Mouse (Mus musculus) midbrain, postnatal 0 days (tissue): ENCODE data around the gene Ptger4. TPM values are rescaled to one million over a fixed set of nuclear protein-coding genes. Genes with fewer than 3 reads are reported as not detected.

Source experiments
- ATAC-seq: fragments of 200-750 bp; cut with Nextera tagmentation; 2 replicates; pipeline ENCODE4 v1.8.0; 2017; ENCODE audit warnings: moderate number of reproducible peaks, mild to moderate bottlenecking, moderate TSS enrichment, moderate library complexity; ENCODE audit not compliant: low FRiP score
- DNase-seq: peaks from one replicate; pipeline ENCODE4 v3.0.0-alpha.2; 2015; ENCODE audit warnings: low spot score
- H3K27ac ChIP-seq: fragments of 300-500 bp; sonication (generic); 2 replicates; pipeline ENCODE4 v1.5.1; 2014; ENCODE audit warnings: low read depth, mild to moderate bottlenecking, low read length, mixed read lengths
- H3K27me3 ChIP-seq: fragments of 300-500 bp; sonication (generic); 2 replicates; pipeline ENCODE4 v1.6.1; 2014; ENCODE audit warnings: low read length, control low read depth, mixed read lengths; ENCODE audit not compliant: insufficient read depth
- H3K36me3 ChIP-seq: fragments of 300-500 bp; sonication (generic); 2 replicates; pipeline ENCODE4 v1.6.1; 2014; ENCODE audit warnings: low read length, control low read depth, mixed read lengths; ENCODE audit not compliant: insufficient read depth
- H3K4me1 ChIP-seq: fragments of 300-500 bp; sonication (generic); 2 replicates; pipeline ENCODE4 v1.6.1; 2014; ENCODE audit warnings: mild to moderate bottlenecking, control low read depth, antibody characterized with exemption, low read length, mixed read lengths; ENCODE audit not compliant: insufficient read depth
- H3K4me2 ChIP-seq: fragments of 300-500 bp; sonication (generic); 2 replicates; pipeline ENCODE4 v1.6.1; 2014; ENCODE audit warnings: low read depth, mild to moderate bottlenecking, low read length, mixed read lengths; ENCODE audit not compliant: poor library complexity, severe bottlenecking
- H3K4me3 ChIP-seq: fragments of 300-500 bp; sonication (generic); 2 replicates; pipeline ENCODE4 v1.5.1; 2014; ENCODE audit warnings: low read depth, mild to moderate bottlenecking, low read length, moderate library complexity
- H3K9ac ChIP-seq: fragments of 300-500 bp; sonication (generic); replicated peaks from 2 replicates; pipeline ENCODE4 v1.6.1; 2014; ENCODE audit warnings: mild to moderate bottlenecking, low read length, moderate library complexity, mixed read lengths; ENCODE audit not compliant: poor library complexity, severe bottlenecking
- H3K9me3 ChIP-seq: fragments of 300-500 bp; sonication (generic); 2 replicates; pipeline ENCODE4 v1.6.1; 2016; ENCODE audit warnings: low read length, control low read depth
- CTCF ChIP-seq: IDR thresholded peaks from 2 replicates; pipeline ENCODE4 v1.5.1; 2016; ENCODE audit warnings: antibody characterized with exemption, mild to moderate bottlenecking
- WGBS: fragments of 180-500 bp; shearing (Covaris S2); extraction: QIAGEN DNeasy Blood & Tissue Kit; methylation state at CpG from one replicate; pipeline ENCODE4 v1.1.7; 2014; 5-methylcytosine and 5-hydroxymethylcytosine counted together
- polyA plus RNA-seq: library from polyadenylated mRNA; unstranded; fragments of >200 nt; fragmentation: Nextera tagmentation; extraction: Ambion mirVana; gene quantifications from 2 replicates; pipeline ENCODE4 v1.2.1, GENCODE M21; 2015
- total RNA-seq: library from RNA; depleted of rRNA; stranded (reverse); fragments of >200 nt; gene quantifications from 2 replicates; pipeline ENCODE4 v1.2.3, GENCODE M21; 2014; rRNA removed

The Ptger4 gene
- 1.9 and 2.5 TPM in 2 replicates for total RNA-seq
- 1.7 and 2.0 TPM in 2 replicates for polyA plus RNA-seq

DNA sequence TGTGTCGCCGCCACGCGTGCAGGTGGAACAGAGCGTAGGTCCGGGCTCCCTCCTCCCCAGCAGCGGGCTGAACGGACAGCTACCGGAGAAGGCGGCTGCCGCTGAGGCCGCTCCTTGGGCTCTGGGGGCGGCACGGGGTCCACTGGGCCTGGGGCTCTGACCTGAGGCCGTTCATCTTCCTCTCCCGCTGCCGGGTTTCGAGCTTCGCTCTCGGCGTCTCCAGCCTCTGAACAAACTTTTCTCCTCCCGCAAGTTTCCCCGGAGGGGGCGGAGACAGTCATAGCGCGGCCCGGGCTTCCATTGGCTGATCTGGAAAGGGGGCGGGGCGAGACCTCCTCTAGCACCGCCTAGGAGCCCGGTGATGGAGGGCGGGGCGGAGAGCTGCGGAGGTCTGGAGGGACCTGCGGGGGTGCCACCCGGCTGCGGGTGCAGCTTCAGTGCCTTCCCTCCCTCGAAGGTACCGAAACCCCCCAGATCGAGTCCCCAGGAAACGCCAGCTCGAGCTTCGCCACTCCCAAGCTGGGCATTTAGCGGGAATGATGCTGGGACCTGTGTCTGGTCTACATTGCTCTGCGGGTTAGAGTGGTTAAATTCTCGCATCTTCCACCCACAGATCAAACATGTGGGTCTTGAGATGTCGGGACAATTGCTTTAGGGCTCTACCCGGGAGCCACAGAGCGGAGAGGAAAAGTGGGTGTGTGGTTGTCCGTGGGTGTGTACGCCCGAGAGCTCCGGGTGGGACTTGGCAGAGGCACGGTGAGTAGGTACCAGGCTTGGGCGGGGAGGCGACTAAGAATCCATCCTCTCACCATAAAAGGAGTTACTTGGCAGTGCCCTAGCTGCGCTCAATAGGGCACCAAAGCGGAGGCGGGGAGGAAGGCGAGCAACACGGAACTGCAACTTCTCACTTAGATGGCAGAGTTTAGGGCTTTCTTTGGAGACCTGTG lies at the start of gene Ptger4:
TSS of gene Ptger4 (minus strand) at position 229 of the 947 bp plus-strand sequence.
- Histone ChIP-seq H3K4me3 (peak within 1 kb of the TSS; percentile 42), H3K27me3 (peaks cover 33% of the 10 kb centered on the region), H3K9ac (0 out of 2 replicates have a peak within 1 kb of the TSS, but pooled peaks have one; percentile 46), H3K4me2 (peak within 1 kb of the TSS; percentile 90), H3K4me1 (0 out of 2 replicates have a peak, but pooled peaks cover 6% of the 10 kb centered on the region), H3K27ac (no peak within 1 kb of the TSS), H3K9me3 (no peaks in the 10 kb centered on the region), H3K36me3 (no peaks in the 10 kb centered on the region)
- TF ChIP-seq CTCF: no peak
- DNase-seq (peak; percentile 87), ATAC-seq (peak; percentile 91)
- 2% methylated on average over 59 of the region's 61 CpGs for WGBS

DNA sequence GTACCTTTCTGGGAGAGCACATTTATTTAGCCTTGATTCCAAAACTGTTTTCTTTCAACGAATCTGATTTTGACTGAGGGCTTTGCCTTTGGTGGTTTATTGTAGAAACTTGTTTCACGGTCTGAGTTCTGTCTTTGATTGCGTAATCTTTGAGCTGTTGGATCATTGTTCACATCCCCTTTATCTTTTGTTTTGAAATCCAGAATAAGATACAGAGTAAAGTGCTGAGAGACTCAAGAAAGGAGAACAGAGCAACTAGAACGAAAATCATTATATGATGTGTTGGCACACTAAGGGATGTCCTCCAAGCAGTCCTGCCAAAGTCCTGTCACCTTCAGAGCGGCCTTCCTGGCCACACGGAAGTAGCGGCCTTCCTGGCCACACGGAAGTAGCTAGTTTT lies 44.4 kb upstream of the Ptger4 start:
- H3K4me1 ChIP-seq: no peaks in the 10 kb centered on the region

DNA sequence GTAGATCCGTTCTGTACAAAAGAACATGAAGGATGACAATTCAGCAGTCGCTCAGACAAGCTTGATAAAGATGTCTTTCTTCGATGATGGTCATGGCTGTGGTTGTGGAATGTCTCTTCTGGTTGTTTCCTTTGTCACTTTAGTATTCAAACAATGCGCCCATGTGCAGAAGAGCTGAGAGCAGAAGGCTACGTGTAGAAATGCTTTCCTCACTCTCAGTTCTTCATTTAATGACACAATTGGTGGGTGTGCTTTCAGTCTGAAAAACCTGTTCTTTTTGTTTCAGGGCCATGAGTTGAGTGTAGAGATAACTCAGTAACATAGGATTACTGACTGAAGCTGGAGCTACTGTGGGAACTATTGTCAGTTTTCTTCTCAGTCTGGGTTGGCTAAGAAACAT lies 43.1 kb upstream of the Ptger4 start:
- TF ChIP-seq CTCF: no peak
- H3K9me3 ChIP-seq: no peaks in the 10 kb centered on the region
- DNase-seq: no peak
- no peak overlapping the region for H3K4me3 ChIP-seq
- H3K27ac ChIP-seq: no peak overlapping the region
- H3K4me1 ChIP-seq: no peaks in the 10 kb centered on the region
- WGBS: 76% methylated on average over 5 of the region's 5 CpGs
- H3K27me3 ChIP-seq: no peaks in the 10 kb centered on the region
- H3K4me2 ChIP-seq: no peak overlapping the region
- H3K9ac ChIP-seq: no peak overlapping the region
- ATAC-seq: no peak
- H3K36me3 ChIP-seq: no peaks in the 10 kb centered on the region

More for the DNA sequence above, 44.4 kb upstream of the Ptger4 start:
- no peak for ATAC-seq
- no peak overlapping the region for H3K27ac ChIP-seq
- no peak for DNase-seq
- H3K4me2 ChIP-seq: no peak overlapping the region
- no peak overlapping the region for H3K9ac ChIP-seq
- H3K36me3 ChIP-seq: no peaks in the 10 kb centered on the region
- 86% methylated on average over 8 of the region's 8 CpGs for WGBS
- no peak for TF ChIP-seq CTCF
- no peaks in the 10 kb centered on the region for H3K9me3 ChIP-seq
- H3K4me3 ChIP-seq: no peak overlapping the region
- H3K27me3 ChIP-seq: no peaks in the 10 kb centered on the region

DNA sequence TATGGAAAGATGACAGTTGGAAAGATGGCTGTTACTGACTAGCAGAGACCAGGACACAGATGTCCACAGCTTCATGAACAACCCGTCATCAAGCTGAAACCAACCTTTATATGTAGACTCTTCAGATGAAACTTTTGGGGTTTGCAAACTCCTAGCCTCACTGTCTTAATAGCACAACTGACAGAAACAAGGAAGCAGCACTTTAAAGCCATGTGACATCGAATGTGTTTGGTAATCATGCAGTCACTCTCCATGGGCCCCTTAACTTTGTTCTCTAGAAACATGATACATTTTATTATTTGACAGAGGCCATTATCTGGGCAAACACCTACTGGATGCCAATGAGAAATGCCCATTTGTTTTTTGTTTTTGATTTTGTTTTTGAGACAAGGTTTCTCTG lies 37.3 kb upstream of the Ptger4 start:
- WGBS: 93% methylated on average over 2 of the region's 2 CpGs
- H3K4me2 ChIP-seq: no peak overlapping the region

DNA sequence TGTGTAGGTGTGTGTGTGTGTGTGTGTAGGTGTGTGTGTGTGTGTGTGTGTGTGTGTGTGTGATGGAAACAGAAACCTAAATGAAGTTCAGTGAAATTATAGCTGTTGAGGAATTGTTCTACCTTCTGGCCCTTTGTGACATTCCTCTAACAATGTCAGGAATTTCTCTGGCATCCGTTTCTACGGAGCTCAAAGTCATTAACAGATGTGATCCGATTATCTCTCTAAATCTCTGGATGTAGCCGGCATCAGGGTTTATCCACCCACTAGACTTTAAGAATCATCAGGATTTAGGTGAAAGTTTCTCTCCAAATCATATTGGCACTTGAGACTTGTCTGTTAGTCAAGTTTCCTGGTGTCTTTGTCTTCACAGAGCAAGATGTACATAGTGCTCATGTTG lies 35.8 kb upstream of the Ptger4 start:
- H3K4me2 ChIP-seq: no peak overlapping the region
- H3K36me3 ChIP-seq: no peaks in the 10 kb centered on the region
- H3K27me3 ChIP-seq: no peaks in the 10 kb centered on the region
- no peak for ATAC-seq
- no peak overlapping the region for H3K9ac ChIP-seq
- peaks cover 8% of the 10 kb centered on the region; the same call in 1 of the 2 replicates for H3K9me3 ChIP-seq
- H3K4me3 ChIP-seq: no peak overlapping the region
- no peak for DNase-seq
- WGBS: 80% methylated on average over 4 of the region's 4 CpGs
- TF ChIP-seq CTCF: no peak
- H3K4me1 ChIP-seq: no peaks in the 10 kb centered on the region
- H3K27ac ChIP-seq: no peak overlapping the region

More for the DNA sequence above, 37.3 kb upstream of the Ptger4 start:
- no peak for TF ChIP-seq CTCF
- Histone ChIP-seq H3K9ac (no peak overlapping the region), H3K4me1 (no peaks in the 10 kb centered on the region), H3K9me3 (peaks cover 8% of the 10 kb centered on the region; the same call in 1 of the 2 replicates), H3K27me3 (no peaks in the 10 kb centered on the region), H3K36me3 (no peaks in the 10 kb centered on the region), H3K27ac (no peak overlapping the region), H3K4me3 (no peak overlapping the region)
- ATAC-seq (no peak), DNase-seq (no peak)

DNA sequence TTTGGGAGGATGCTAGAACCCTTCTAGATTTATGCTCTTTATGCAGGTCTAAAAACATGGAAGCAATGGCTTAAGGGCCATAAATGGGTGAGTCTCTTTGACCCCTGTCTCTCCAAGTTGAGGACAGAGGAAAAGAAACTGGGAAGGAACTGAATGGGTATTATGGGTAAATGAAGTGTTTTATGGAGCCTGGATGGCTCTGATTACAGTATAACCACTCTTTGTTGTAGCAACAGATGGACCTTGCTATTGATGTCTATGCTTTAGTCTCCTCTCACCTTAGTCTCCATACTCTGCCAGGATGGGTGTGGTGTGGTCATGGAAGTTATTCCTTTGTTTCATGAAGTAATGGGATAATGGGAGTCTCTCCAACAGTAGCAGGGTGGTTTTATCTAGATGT lies 34.5 kb upstream of the Ptger4 start:
- H3K4me2 ChIP-seq: no peak overlapping the region
- peaks cover 8% of the 10 kb centered on the region; the same call in 1 of the 2 replicates for H3K9me3 ChIP-seq
- no peak for TF ChIP-seq CTCF
- no peak overlapping the region for H3K9ac ChIP-seq
- no peak overlapping the region for H3K4me3 ChIP-seq
- H3K27me3 ChIP-seq: no peaks in the 10 kb centered on the region
- no peaks in the 10 kb centered on the region for H3K4me1 ChIP-seq
- ATAC-seq (no peak), DNase-seq (no peak)
- no peaks in the 10 kb centered on the region for H3K36me3 ChIP-seq
- no peak overlapping the region for H3K27ac ChIP-seq
